ENCODE assay signal across 17 mouse cellular contexts in genomic region chr11:44688542-44688941, GRCm38 (mm10).
"Had no signal": no experiment of that assay in that cellular context is flagged by ENCODE, and none has a peak within 500 bp of the region (broad histone marks: within the 10 kb centered on the region; RNA-seq: fewer than 3 reads in every experiment).

No protein-coding gene starts in this region.

- H3K9ac ChIP-seq: lung, embryonic 15.5 days; midbrain, embryonic 13.5 days; midbrain, embryonic 15.5 days; neural tube, embryonic 12.5 days; stomach, embryonic 15.5 days had no signal

- H3K4me3 ChIP-seq: lung, embryonic 15.5 days; megakaryocyte, embryonic 14.5 days; midbrain, embryonic 13.5 days; midbrain, embryonic 15.5 days; neural tube, embryonic 12.5 days; stomach, embryonic 15.5 days had no signal

- H3K4me1 ChIP-seq: megakaryocyte, embryonic 14.5 days; stomach, embryonic 15.5 days had no signal

- H3K4me2 ChIP-seq: lung, embryonic 15.5 days; midbrain, embryonic 11.5 days; midbrain, embryonic 13.5 days; midbrain, embryonic 15.5 days; neural tube, embryonic 12.5 days; stomach, embryonic 15.5 days had no signal

- DNase-seq: lung, adult 2 months; lung, postnatal 14 days; lung, postnatal 36 days; right cerebral cortex, postnatal 14 days; thymus, adult 2 months; thymus, postnatal 25 days; thymus, postnatal 4 days had no signal

- H3K9me3 ChIP-seq: lung, embryonic 15.5 days; megakaryocyte, embryonic 14.5 days; midbrain, embryonic 13.5 days; midbrain, embryonic 15.5 days; neural tube, embryonic 12.5 days; stomach, embryonic 15.5 days had no signal

- H3K27me3 ChIP-seq: megakaryocyte, embryonic 14.5 days; midbrain, embryonic 15.5 days; neural tube, embryonic 12.5 days; stomach, embryonic 15.5 days had no signal

- ATAC-seq: lung, postnatal 0 days; midbrain, embryonic 13.5 days; midbrain, embryonic 15.5 days had no signal

- H3K36me3 ChIP-seq: lung, embryonic 15.5 days; midbrain, embryonic 13.5 days; midbrain, embryonic 15.5 days; neural tube, embryonic 12.5 days; stomach, embryonic 15.5 days had no signal

- H3K27ac ChIP-seq: lung, embryonic 15.5 days; macrophage; midbrain, embryonic 13.5 days; midbrain, embryonic 15.5 days; neural tube, embryonic 12.5 days; stomach, embryonic 15.5 days; stomach, postnatal 0 days had no signal
